Mouse (Mus musculus) megakaryocyte-erythroid progenitor cell, adult 5 weeks (primary cell): ENCODE data around the gene Hist1h4f. TPM values are rescaled to one million over a fixed set of nuclear protein-coding genes. Genes with fewer than 3 reads are reported as not detected.

ENCODE experiments used
- polyA plus RNA-seq: library from polyadenylated mRNA; stranded (reverse); fragments of >175 nt; gene quantifications from 2 replicates; pipeline ENCODE4 v1.2.3, GENCODE M21; 2012

Gene Hist1h4f
- polyA plus RNA-seq, 1 experiment = 13.2 TPM

Other genes starting within 250 kb of the Hist1h4f start
- gene Zfp322a, start 182.4 kb downstream of the Hist1h4f start, polyA plus RNA-seq = 0.45 and 1.00 TPM in 2 replicates
- gene Abt1, start 127.8 kb downstream of the Hist1h4f start, polyA plus RNA-seq = 10.5 and 13.8 TPM in 2 replicates
- gene Btn1a1, start 85.7 kb downstream of the Hist1h4f start, polyA plus RNA-seq = not detected in 2 replicates
- gene Btn2a2, start 62.8 kb downstream of the Hist1h4f start, polyA plus RNA-seq = not detected in 2 replicates
- gene Hist1h4h, start 20.6 kb downstream of the Hist1h4f start, polyA plus RNA-seq = 33.5 and 38.6 TPM in 2 replicates
- 81.4 and 86.9 TPM in 2 replicates for gene Hist1h2af, start 17.7 kb downstream of the Hist1h4f start, polyA plus RNA-seq
- 19.0 and 22.6 TPM in 2 replicates for gene Hist1h3g, start 16.2 kb downstream of the Hist1h4f start, polyA plus RNA-seq
- gene Hist1h2bh, start 8.3 kb downstream of the Hist1h4f start, polyA plus RNA-seq = 2.5 and 3.3 TPM in 2 replicates
- gene Hist1h3f, start 7.6 kb downstream of the Hist1h4f start, polyA plus RNA-seq = 5.5 and 6.8 TPM in 2 replicates
- 0.77 and 1.7 TPM in 2 replicates for gene Hist1h1d, start 1.6 kb upstream of the Hist1h4f start, polyA plus RNA-seq
- gene Hist1h3e, start 10.7 kb upstream of the Hist1h4f start, polyA plus RNA-seq = 18.9 and 21.1 TPM in 2 replicates
- 16.2 and 16.7 TPM in 2 replicates for gene Hist1h2ae, start 19.6 kb upstream of the Hist1h4f start, polyA plus RNA-seq
- gene Hist1h2bg, start 19.7 kb upstream of the Hist1h4f start, polyA plus RNA-seq = 46.4 and 66.4 TPM in 2 replicates
- 3.1 and 11.2 TPM in 2 replicates for gene Hist1h2bf, start 22.5 kb upstream of the Hist1h4f start, polyA plus RNA-seq
- 5.5 and 5.7 TPM in 2 replicates for gene Hist1h2ad, start 22.7 kb upstream of the Hist1h4f start, polyA plus RNA-seq
- gene Hist1h3d, start 24.1 kb upstream of the Hist1h4f start, polyA plus RNA-seq = 6.4 and 7.1 TPM in 2 replicates
- gene Hist1h4d, start 29.9 kb upstream of the Hist1h4f start, polyA plus RNA-seq = 9.9 and 17.2 TPM in 2 replicates
- gene Hist1h2be, start 69.5 kb upstream of the Hist1h4f start, polyA plus RNA-seq = 0.79 and 1.1 TPM in 2 replicates
- gene Hist1h1e, start 70.9 kb upstream of the Hist1h4f start, polyA plus RNA-seq = 9.0 and 14.7 TPM in 2 replicates
- gene Hist1h2ac, start 132.3 kb upstream of the Hist1h4f start, polyA plus RNA-seq = 7.2 TPM in 2 replicates
- gene Hist1h2bc, start 132.6 kb upstream of the Hist1h4f start, polyA plus RNA-seq = 66.3 and 70.6 TPM in 2 replicates
- gene Hist1h1t, start 144.2 kb upstream of the Hist1h4f start, polyA plus RNA-seq = 0.27 TPM in 1 of 2 replicates, not detected in the other
- gene Hist1h4c, start 146.8 kb upstream of the Hist1h4f start, polyA plus RNA-seq = 4.5 and 10.6 TPM in 2 replicates
- gene Hfe, start 159.2 kb upstream of the Hist1h4f start, polyA plus RNA-seq = 8.0 and 15.2 TPM in 2 replicates
- 100 and 116 TPM in 2 replicates for gene Hist1h1c, start 187.2 kb upstream of the Hist1h4f start, polyA plus RNA-seq
- gene Hist1h3c, start 194.0 kb upstream of the Hist1h4f start, polyA plus RNA-seq = 20.1 and 23.0 TPM in 2 replicates
- gene Hist1h2bb, start 195.1 kb upstream of the Hist1h4f start, polyA plus RNA-seq = 11.2 and 22.3 TPM in 2 replicates
- 17.6 and 35.4 TPM in 2 replicates for gene Hist1h2ab, start 199.5 kb upstream of the Hist1h4f start, polyA plus RNA-seq
- gene Hist1h3b, start 200.6 kb upstream of the Hist1h4f start, polyA plus RNA-seq = 9.2 and 14.4 TPM in 2 replicates
- gene Hist1h4b, start 205.4 kb upstream of the Hist1h4f start, polyA plus RNA-seq = 13.8 and 16.1 TPM in 2 replicates
- gene Hist1h4a, start 209.6 kb upstream of the Hist1h4f start, polyA plus RNA-seq = 16.8 and 23.1 TPM in 2 replicates
- gene Hist1h3a, start 210.7 kb upstream of the Hist1h4f start, polyA plus RNA-seq = 21.7 and 27.6 TPM in 2 replicates
- gene Hist1h1a, start 212.0 kb upstream of the Hist1h4f start, polyA plus RNA-seq = 1.2 and 3.7 TPM in 2 replicates
- gene Trim38, start 218.3 kb upstream of the Hist1h4f start, polyA plus RNA-seq = 0.08 TPM in 1 of 2 replicates, not detected in the other